Mouse (Mus musculus) large intestine, adult 2 months (tissue): ENCODE data around the gene Clpb. TPM values are rescaled to one million over a fixed set of nuclear protein-coding genes. Genes with fewer than 3 reads are reported as not detected.

Experiments used
- DNase-seq: peaks from one replicate; pipeline ENCODE4 v3.0.0-alpha.2; 2012; ENCODE audit warnings: low read depth, low spot score
- WGBS: fragments of 180-500 bp; shearing (Covaris S2); methylation state at CpG from one replicate; pipeline ENCODE4 v1.1.7; 2018; 5-methylcytosine and 5-hydroxymethylcytosine counted together
- polyA plus RNA-seq: library from polyadenylated mRNA; depleted of rRNA; stranded (reverse); fragments of >200 nt; gene quantifications from 2 replicates; pipeline ENCODE4 v1.2.3, GENCODE M21; 2012

Clpb gene
- polyA plus RNA-seq, 1 experiment = 24.6 TPM

DNA sequence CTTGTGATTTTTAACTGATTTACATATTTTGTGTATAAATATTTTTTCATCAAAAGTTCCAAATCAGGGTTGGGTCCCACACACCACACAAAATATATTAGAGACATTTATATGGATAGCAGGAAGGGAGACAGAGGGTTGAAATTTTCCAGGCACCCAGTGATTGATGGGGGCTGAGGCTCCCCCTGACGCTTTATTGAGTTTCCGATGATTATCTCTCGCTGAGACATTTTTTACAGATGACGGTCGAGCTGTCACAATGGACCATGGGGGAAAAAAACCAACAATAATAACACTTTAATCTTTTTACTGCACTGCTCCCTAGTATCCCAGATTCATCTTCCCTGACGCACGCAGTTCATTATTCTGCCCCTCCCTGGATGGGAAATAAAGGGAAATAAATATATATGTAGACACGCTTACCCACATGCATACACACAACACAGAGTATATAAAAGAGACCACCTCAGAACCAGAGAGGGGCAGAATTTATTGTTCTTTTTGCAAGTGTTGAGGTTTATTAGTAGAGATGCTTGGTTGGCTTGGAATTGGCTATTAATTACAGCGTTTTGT, 50.5 kb downstream of the Clpb start:
- WGBS = 87% methylated on average over 9 of the region's 9 CpGs
- DNase-seq = no peak

DNA sequence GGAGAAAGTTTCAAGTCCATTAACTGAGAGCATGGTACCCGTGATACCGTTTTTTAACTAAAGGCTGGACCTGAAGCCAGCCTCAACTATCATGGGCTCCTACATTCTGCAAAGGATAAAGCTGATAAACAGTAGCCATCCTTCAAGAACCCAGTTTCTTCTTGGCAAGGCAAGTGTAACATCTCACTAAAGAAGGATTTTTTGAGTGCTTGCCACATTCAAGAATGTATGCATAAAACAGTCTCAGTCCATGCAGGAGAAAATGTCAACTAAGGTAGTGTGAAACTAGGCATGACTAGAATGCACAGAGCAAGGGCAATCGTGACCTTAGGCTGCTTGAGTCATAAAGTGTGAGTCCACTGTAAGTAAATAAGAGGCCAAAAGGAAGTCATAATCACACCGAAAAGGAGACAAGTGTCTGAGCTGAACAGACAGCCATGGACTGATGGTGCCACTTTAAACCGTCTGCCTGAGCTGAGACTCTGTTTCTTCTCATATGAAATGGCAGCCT, 51.7 kb downstream of the Clpb start:
- DNase-seq = peak; percentile 14
- WGBS = 49% methylated on average over 5 of the region's 5 CpGs

DNA sequence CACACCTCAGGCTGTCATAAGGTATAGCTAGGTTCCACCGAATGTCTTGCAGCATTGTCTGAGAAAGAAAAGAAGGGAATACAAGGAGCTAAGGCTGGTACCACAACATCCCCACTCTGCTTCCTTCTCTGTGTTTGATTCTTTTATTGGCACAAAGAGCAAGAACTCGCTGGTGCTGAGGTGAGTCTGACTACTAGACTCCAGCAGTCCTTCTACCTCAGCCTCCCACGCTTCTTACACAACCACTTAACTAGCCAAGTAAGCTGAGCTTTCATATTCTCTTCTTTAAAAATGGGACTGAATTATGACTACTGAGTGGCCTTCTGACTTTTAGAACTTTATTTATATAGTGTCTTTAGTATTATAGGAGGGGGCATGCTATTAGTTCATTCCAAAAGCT, 56.9 kb downstream of the Clpb start:
- DNase-seq = no peak
- 75% methylated on average over 3 of the region's 3 CpGs for WGBS

DNA sequence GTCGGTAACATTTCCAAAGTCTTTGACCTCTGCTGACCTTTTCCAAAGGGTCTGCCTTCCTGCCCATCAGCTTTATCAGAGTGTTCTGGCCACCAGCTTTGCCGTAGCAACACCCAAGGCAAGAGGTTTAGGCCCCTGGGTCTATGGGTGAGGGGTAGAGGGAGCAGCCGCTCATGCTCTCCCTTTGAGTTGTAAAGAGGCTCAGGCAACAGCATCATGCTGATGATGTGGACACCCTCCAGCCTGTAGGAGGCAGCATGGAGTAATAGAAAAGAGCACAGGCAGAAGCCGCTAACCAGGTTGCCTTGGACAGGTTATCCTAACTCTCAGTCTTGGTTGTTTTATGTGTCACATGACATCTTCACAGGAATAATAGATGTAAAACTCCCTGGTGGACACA, 61.6 kb downstream of the Clpb start:
- DNase-seq = no peak
- 81% methylated on average over 4 of the region's 4 CpGs for WGBS

DNA sequence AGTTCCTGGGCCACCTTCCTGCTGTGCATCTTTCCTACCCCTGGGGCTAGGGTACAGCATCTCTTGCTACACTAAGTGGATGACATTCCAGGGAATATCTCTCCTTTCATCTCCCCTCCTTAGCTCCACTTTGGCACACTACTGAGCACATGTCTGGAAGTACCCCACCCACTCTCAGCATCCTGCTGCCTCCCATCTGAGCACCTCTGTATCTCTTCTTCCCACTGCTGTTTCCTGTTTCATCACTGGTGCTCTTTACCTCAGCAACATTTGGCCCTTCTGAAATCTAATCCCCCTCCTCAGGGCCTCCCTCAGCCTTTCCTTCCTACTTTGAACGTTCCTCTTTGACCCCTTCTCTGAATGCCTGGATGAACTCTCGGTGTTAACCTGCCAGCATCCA, 63.5 kb downstream of the Clpb start:
- no peak for DNase-seq
- WGBS = 74% methylated on average over 2 of the region's 2 CpGs

DNA sequence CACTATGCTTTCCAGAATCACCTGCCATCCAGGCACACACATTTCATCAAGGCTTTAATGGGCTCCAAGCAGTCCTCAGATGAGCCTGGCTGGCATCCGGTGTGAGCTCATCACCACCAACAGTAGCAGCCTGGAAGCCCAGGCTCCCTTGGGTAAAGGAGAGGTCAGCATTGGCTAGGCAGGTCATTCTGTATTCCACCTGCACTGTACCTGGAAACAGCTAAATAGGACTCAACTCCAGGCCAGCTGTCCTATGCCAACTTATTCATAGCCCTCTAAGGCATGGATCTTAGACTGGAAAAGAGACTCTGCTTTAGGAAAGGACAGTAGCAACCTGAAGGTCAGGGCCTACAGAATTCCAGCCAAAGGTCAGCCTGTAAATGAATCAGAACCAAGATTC, 68.7 kb downstream of the Clpb start:
- DNase-seq = no peak
- 94% methylated on average over 1 of the region's 1 CpGs for WGBS

DNA sequence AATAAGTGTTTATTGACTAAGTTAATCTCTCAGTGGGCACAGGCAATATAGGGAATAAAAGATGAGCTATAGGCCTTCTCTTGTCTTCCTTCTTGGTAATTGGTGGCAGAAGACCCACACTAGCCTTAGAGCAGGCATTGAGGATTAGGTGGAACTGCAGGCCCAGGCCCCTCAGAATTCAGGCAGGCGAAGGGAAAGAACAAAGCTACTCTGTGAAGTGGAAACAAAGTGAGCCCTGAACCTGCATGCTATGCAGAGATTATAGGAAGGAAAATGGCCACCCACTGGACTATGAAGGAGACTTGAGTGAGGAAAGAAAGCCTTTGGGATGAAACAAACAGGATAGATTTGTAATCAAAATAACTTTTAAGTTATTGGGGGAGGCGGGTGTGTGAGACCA, 69.6 kb downstream of the Clpb start:
- no peak for DNase-seq
- WGBS = 92% methylated on average over 2 of the region's 2 CpGs

DNA sequence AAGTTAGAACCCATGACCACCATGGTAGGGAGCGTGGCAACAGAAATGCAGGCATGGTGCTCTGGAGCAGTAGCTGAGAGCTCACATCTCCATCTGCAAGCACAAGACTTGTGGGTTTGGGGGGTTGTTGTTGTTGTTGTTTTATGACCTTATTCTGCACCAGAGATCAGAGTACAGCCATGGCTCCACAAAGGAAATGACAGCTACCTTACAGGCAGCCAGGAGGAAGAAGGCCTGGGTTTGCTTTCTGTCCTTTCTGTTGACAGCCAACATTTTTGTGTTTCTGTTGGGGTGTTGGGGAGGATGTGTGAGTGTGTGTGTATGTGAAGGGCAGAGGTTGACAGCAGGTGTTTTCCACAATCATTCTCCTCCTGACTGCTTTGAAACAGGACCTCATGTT, 71.9 kb downstream of the Clpb start:
- 98% methylated on average over 1 of the region's 1 CpGs for WGBS
- DNase-seq = no peak

DNA sequence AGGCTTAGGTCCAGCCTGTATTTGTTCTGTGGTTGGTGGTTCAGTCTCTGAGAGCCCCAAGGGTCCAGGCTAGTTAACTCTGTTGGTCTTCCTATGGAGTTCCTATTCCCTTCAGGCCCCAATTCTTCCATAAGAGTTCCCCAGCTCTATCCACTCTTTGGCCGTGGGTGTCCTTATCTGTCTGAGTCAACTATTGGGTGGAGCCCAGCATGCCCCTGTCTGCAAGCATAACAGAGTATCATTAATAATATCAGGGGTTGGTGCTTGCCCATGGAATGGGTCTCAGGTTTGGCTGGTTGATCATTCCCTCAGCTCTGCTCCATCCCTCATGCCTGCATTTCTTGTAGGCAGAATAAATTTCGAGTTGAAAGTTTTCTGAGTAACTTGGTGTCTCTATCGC, 74.3 kb downstream of the Clpb start:
- DNase-seq = no peak
- 72% methylated on average over 3 of the region's 3 CpGs for WGBS

DNA sequence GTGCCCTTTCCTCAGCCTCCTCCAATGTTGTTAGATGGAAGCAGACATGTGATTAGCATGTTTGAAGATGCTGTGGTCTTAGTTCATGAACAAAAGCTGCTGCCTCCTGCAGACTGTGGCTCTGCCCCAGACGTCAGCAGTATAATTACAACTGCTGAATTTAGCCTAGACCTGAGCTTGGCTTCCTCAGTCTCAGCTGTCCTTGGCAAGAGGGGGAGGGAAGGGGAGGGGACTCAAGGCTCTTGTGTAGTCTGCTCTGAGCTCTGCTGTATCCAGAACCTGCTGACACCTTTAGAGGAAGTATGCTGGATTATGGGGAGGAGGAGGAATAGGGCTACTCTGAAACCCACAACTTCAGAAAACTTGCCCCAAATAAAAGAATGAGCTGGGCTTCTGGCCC, 76.2 kb downstream of the Clpb start:
- DNase-seq = no peak

DNA sequence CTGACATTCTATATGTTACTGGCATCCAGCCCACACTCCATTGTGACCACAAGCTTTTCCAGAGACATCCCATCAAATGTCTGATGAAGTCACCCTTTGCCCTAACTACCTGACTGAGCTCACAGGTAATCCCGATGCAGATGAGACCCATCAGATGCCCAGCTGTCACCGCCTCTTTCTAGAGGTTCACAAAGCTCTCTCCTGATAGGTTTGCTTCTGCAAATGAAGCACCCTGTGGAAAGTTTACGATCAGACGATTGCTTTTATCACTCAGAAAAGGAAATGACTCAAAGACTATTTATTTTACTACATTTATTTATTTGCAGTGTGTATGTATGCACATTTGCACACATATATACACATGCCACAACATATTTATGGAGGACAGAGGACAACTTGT, 80.1 kb downstream of the Clpb start:
- DNase-seq = no peak
- WGBS = 36% methylated on average over 4 of the region's 4 CpGs

More for the DNA sequence above, 76.2 kb downstream of the Clpb start:
- WGBS = 35% methylated on average over 1 of the region's 1 CpGs

DNA sequence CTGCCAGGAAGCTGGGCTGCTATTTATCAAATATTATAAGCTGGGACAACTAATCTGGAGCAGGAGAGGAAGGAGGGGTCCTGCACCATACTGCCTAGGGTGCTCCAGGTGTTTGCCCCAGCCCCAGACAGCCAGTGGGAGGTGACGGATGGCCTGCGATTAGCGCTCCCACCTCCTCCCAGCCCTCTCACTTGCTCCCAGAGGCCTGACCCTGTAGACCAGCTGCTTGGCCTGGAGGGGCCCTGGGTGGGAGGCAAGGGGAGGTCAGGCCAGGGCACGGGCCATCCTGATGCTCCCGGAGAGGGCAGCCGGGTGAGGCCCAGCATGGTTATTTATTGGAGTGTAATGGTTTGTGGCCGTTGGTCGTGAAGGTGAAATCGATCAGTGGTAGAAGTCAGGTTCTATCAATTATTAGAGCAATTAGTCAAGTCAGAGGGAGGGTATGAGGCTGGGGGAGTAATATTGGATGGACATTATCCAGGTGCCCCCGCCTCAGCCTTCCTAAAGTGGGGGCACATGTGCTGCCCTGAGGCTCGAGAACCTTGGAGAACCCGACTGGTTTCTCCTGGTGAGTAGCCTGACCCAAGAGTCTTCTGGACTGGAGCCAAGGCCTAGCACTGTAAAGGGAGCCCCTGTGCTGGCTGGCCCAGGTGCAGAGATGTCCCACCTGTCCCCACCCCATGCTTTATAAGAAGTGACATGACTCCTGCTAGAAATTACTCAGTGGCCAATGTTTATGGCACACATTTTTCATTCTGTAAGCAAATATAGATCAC, 83.3 kb downstream of the Clpb start:
- no peak for DNase-seq
- 80% methylated on average over 12 of the region's 12 CpGs for WGBS

DNA sequence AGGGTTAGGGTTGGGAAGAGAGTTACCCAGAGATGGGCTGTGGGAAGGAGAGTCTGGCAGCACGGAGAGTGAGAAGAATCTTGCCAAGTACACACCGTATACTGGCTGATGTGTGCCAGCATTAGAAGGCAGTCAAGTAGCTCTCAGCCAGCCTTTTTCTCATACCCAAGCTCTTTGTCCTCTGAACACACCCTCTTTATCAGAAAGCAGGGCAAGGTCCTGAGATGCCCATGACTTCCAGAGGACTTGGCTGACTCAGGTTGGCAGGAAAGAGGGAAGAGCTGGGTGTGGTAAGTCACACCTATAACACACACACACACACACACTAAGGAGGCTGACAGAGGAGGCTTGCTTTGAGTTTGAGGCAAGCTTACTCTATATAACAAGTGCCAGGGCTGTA, 86.8 kb downstream of the Clpb start:
- peak; percentile 67 for DNase-seq
- 31% methylated on average over 2 of the region's 2 CpGs for WGBS

DNA sequence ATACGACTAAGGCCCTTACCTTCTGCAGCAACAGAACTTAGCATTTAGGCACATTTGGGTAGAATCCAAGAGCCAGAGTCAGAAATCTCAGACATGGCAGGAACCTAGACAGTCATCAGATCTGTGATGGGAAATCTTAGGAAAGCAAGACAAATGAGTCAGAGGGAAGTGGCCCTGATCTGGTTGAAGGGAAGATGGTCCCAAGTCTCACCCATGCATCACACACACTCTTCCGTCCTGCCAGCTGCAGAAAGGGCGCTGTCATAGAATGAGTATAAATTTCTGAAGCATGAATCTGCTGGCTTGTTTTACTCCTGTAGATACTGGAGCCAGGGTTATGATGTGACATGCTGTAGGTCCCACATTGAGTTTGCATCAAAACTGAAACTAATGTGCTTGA, 88.9 kb downstream of the Clpb start:
- WGBS = 88% methylated on average over 3 of the region's 3 CpGs
- no peak for DNase-seq

DNA sequence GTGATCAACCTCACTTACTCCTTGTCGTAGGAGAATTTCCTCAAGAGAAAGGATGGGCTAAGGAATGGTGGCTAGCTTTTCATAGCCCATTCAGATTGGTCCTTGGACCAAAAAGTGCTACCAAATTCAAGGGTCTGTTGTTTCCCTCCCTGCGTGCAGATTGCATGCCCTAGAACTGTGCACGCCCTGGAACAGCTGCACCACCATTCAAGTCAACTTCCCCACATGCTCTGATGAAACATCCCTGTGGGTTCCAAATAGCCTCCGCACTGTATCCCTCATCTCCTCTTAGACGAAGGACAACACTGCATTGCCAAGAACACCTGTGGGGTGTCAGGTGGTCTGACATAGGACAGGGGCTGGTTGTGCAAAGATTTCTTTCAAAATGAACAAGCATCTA, 90.1 kb downstream of the Clpb start:
- 94% methylated on average over 5 of the region's 5 CpGs for WGBS
- no peak for DNase-seq

DNA sequence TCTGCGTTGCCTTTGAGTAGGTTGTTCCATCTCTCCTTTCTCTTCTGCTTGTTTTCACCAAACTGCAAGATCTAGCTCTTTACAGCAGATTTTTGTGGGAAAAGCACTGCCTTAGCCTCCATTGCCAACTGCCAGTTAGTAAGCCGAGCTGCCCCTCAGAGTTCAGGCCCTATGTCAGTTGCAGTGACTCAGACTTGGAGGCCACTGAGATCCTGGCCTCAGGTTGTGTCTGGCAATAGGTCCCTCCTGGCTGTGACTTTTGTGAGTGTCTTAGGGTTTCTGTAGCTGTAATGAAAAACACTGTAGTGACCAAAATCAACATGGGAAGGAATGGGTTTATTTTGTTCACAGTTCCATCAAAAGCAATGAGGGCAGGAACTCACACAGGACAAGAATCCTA, 91.0 kb downstream of the Clpb start:
- no peak for DNase-seq
- WGBS = 90% methylated on average over 2 of the region's 2 CpGs

DNA sequence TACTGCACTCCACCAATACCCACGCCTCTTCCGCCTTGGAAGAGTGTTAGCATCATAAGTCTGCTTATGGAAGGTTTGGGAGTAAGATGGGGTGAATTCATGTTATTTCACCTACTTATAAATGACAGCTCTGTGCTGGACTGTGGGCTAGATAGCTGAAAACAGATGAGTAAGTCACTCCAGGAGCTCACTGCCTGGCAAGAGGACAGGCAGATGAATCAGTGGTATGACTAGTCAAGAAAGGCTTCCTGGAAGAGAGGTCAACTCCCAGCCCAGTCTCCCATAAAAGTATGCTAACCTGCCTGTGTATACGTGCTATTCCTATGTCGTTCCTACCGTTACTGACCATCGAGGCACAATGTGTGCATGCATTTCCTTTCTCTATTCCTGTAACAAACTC, 91.9 kb downstream of the Clpb start:
- 93% methylated on average over 6 of the region's 6 CpGs for WGBS
- DNase-seq = no peak

DNA sequence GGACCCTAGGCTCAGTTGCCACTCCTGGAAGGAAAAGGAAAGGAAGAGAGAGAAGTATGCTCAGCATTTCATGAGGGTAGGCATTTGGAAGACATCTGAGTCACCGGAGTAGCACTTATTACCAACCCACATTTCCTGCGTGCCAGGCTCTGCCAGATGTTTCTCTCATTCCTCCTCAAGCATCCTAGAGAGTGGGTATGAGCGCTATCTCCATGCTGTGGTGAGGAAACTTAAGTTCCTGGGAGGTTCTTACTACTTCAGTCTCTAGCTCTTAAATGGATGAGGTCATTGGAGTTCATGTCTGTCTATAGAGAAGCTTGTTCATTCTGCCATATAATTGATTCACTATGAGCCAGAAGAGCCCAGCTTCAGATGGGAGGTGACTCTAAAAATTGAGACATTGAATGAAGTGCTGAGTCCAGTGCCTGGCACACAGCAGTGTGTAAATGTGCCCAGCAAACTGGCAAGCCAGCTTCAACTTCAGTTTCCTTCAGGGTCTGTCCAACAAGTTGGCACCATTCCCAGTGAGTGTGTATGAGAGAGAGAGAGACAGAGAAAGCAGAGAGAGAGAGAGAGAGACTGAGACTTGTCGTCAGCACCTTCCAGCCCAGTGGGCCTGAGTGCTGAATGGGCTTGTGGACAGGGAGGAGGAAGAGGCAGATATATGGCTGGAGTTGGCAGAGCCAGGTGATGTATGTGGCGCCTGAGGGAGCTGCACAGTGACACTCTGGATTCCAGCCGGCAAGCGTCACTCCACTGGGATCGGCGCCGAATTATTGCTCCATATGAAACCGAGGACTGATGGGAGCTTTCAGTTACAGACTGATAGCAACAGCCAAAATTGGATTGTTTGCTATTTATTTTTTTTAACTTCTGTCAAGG, 98.7 kb downstream of the Clpb start:
- no peak for DNase-seq
- WGBS = 92% methylated on average over 11 of the region's 11 CpGs

DNA sequence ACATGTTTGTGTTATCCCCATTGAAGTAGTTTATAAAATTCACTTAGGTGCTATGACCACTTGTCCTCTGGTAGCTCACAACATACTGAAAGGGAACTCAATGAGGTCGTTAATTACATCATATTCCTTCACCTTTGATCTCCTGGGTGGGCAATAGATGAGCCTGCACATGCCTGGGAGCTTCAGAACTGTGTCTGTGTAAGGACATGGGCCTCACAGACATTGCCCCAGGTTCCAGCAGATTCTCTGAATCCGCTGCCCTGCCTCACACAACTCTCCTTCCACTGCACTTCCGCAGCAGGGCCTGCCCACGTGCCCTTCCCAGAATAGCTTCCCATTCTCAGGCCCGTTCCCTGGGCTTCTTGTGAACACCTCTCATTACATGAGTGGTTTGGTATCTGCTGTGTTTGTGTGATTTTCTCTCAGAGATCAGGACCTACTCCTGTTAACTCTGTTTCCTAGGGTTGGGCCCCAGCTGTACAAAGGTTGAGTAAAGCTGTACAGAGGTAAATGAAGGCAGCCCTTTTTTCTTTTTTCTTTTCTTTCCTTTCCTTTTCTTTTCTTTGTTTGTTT, 104.0 kb downstream of the Clpb start:
- no peak for DNase-seq
- 46% methylated on average over 5 of the region's 5 CpGs for WGBS

DNA sequence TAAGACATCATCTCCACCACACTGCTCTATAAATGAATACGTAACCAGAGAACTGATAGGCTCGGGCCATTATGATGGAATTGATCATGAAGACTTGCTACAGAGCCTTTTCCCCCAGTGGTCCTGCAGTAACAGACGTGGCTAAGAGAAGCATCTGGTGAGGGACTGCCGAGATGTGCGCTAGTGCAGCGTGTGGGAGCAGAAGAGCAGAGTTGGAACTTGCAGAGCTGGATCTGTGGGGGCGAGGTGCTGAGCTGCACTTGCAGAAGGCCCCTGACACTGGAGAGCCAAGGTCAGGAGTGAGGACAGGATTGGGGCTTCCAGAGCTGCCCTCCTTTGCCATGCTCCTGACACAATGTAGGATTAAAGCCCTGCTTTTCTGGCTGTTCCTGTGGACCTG, 106.6 kb downstream of the Clpb start:
- DNase-seq = no peak
- 94% methylated on average over 7 of the region's 7 CpGs for WGBS
